In the genomic region with DNA sequence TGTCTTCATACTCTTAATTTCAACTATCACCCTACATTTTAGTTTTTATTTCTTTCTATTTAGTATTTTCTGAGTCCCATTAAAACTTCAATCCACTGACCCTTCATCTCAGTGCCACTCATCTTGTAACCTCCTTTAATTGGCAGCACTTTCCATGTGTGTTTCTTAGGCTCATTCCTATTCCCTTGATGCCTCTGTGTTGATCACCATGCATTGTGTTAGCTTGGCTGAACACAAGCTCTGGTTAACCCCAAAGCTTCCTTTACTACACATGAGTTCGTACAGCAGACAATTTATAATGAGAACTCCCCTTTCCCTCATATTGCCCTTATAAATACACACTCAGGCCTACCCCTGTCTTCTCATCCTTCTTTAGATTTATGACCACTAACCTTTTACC, we compare ENCODE assay signal across 15 mouse cellular contexts.
"Had no signal": no experiment of that assay in that cellular context is flagged by ENCODE, and none has a peak within 500 bp of the region (broad histone marks: within the 10 kb centered on the region; RNA-seq: fewer than 3 reads in every experiment).

No protein-coding gene starts in this region.

- H3K27me3 ChIP-seq: hindbrain, embryonic 15.5 days; limb, embryonic 13.5 days; neural tube, embryonic 12.5 days had no signal

- H3K9me3 ChIP-seq: hindbrain, embryonic 15.5 days; limb, embryonic 13.5 days; midbrain, embryonic 10.5 days; neural tube, embryonic 12.5 days had no signal

- H3K9ac ChIP-seq: hindbrain, embryonic 15.5 days; limb, embryonic 13.5 days; liver, embryonic 14.5 days; neural tube, embryonic 12.5 days had no signal

- H3K4me2 ChIP-seq: hindbrain, embryonic 15.5 days; limb, embryonic 13.5 days; neural tube, embryonic 12.5 days had no signal

- H3K4me1 ChIP-seq: limb, embryonic 13.5 days; midbrain, embryonic 10.5 days; neural tube, embryonic 12.5 days had no signal

- DNase-seq: kidney, adult 18-20 months; kidney, postnatal 36 days; lung, adult 2 months; lung, postnatal 36 days; right cerebral cortex, adult 18-20 months; thymus, postnatal 4 days had no signal

- H3K4me3 ChIP-seq: hindbrain, embryonic 15.5 days; layer of hippocampus, adult 2 months; limb, embryonic 13.5 days; midbrain, embryonic 10.5 days; myocyte; neural tube, embryonic 12.5 days had no signal

- H3K36me3 ChIP-seq: hindbrain, embryonic 15.5 days; limb, embryonic 13.5 days; midbrain, embryonic 10.5 days; neural tube, embryonic 12.5 days had no signal

- H3K27ac ChIP-seq: hindbrain, embryonic 15.5 days; layer of hippocampus, adult 2 months; limb, embryonic 13.5 days; liver, embryonic 14.5 days; midbrain, embryonic 10.5 days; neural tube, embryonic 12.5 days; stomach, postnatal 0 days had no signal

- ATAC-seq: inflammation-experienced regulatory T-cells, adult 6 months had no signal
